Mouse (Mus musculus) megakaryocyte, adult 5-6 weeks (primary cell): ENCODE data around the gene Sec61a1. TPM values are rescaled to one million over a fixed set of nuclear protein-coding genes. Genes with fewer than 3 reads are reported as not detected.
A peak's percentile ranks its signal among the peaks of the same experiment; 100 is the strongest.

Source experiments
- ATAC-seq: 2 replicates; pipeline ENCODE4 v1.8.0; 2016; ENCODE audit warnings: mild to moderate bottlenecking, inconsistent platforms; ENCODE audit not compliant: poor library complexity, severe bottlenecking
- total RNA-seq, 2 experiments: library from RNA; stranded (forward) in 1 of 2; stranded (reverse) in 1 of 2; fragments of 153-499, 151-499 nt in 1 of 2; fragments of 221-1000, 200-1000 nt in 1 of 2; gene quantifications; 2 replicates each; pipeline versions ENCODE4 v1.2.3 to v1.2.4; 2015 to 2017

The Sec61a1 gene
- total RNA-seq, 2 experiments from 2014 or later: 93.5 to 127 TPM

DNA sequence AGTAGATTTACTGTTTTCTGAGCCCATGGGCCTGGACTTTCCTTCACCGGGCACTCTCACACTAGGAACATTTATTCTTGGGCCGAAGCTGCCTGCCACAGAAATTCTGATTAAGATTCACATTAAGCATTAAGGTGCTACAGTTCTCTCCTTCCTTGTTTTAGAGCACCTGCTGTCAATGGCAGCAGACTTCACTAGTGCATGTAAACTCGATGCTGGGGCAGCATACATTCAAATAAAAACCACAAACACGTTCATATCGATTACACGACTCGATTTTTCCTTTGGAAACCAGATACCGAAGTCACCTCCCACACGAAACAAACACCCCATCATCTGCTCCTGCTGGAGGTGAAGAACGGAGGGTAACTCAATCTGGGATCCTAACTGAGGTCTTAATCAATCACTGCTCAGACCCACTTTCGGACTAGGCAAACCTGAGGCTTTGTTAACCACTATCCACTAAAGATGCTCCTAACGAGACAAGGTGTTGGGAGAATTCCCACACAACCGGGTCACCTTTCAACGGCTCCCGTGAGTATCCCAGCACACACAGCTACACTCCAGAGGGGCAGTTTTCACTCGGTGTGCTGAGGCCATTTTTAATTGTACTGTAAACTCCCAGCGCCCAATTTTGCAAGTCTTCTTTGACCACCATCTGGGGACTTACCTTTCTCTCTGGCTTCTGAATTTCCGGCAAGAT lies 853 bp downstream of the Sec61a1 start:
- ATAC-seq: no peak

DNA sequence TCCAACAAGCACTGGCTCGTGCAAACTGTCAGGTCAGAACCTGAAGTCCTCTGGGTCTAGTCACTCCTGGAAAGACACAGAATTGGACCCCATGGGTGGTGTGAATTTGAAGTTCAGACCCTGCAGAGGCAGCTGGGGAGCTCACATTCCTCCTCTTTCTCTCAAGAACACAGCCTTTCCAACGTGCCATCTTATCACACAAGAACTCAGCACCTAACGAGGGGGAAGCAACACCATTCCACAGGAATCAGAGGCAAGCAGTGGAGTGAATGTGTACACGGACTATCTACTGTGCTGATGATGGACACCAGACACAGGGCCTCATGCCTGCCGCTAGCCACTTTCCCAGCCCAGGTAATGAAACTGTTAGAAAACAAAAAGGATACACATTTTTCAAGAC lies 2.0 kb downstream of the Sec61a1 start:
- no peak for ATAC-seq

DNA sequence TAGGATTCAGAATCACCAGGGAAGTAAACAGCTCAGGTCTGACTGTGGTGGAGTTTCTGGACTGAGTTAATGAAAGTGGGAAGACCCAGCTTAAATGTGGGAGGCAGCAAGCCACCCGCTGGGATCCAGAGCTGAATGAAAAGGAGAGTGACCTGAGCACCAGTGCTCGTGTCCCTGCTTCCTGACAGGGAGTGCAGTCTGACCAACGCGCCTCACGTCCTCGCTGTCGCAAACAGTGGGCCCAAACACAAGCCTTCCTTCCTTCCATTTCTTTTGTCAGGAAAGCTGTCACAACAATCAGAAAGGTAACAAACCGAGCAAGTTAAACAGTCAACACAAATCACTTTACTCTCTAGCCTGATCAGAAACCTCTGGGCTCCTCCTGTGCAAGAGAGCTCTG lies 2.7 kb downstream of the Sec61a1 start:
- no peak for ATAC-seq

- ATAC-seq: no peak
Observed at GRCm38 (mm10) chr6:88514546-88514945, 4.2 kb downstream of the Sec61a1 start.

DNA sequence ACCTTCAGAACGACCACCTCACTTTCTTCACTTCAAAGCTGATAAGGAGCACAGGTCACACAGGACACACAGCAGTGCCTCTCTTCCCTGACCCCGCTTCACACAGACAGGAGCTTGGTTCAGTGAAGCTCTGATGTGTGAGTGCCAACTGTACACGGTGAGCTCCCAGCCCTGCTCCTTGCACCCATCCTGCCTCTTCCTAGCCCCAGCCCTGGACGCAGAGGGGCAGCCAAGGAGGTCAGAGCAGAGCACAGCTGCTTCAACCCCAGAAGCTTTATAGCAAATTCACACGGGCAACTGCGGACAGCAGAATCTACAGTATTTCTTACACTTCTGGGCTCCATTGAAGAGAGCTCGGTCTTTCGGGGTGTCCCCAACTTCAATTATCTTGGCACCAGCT lies 4.7 kb downstream of the Sec61a1 start:
- ATAC-seq: no peak

DNA sequence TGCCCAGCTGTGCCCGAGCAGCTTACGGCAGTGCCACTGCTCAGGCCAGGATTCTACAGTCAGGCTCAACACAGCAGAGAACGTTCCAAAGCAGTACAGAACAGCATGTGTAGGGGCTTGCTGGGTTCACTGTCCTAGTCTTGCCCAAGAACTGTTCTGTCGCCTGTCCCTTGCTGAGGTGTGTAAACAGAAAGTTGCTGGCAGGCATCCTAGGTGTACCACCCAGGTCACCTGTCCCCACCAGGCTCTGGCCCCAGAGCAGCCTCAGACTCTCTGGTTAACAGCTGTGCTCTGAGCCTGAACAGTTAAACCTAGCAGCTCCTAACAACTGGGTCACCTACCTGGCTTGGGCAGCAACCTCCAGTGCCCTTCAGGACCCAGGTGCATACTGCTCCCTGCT lies 15.7 kb downstream of the Sec61a1 start:
- ATAC-seq: no peak

- no peak for ATAC-seq
Observed at GRCm38 (mm10) chr6:88502030-88502970, 16.4 kb downstream of the Sec61a1 start.

DNA sequence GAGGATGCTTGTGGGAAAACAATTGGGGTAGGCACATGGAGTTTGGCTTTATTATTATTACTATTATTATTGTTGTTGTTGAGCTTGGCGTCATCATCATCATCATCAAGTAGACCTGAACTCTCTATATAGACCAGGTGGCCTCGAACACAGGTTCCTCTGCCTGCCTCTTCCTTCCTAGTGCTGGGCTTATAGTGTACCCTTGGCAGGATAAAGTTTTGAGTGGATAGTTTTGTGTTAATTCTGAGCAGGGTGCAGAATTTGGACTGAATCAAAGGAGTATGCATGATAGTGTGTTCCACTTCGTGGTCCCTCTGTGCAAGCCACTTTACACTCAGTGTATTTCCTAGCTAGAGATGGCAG lies 18.3 kb downstream of the Sec61a1 start:
- no peak for ATAC-seq

GRCm38 (mm10) chr6:88499481-88500404 lies 19.0 kb downstream of the Sec61a1 start:
- peak; percentile 38 for ATAC-seq

DNA sequence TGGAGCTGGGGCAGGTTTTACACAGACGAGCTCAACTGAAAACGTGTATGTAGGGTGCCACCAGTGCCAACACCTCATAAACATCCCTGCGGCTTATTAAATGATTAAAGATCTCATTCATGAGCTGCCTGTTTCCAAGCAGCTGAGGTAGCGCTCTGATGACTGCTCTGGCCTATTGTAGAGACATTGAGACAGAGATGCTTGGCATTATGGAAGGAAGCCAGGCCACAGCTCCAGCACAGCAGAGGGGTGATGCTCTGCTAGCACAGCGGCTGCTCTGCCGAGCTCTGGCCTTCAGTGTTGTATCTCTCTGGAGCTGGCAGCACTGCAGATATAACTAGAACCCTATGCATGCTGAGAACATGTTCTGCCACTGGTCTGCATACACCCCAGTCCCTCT lies 25.0 kb downstream of the Sec61a1 start:
- ATAC-seq: no peak

DNA sequence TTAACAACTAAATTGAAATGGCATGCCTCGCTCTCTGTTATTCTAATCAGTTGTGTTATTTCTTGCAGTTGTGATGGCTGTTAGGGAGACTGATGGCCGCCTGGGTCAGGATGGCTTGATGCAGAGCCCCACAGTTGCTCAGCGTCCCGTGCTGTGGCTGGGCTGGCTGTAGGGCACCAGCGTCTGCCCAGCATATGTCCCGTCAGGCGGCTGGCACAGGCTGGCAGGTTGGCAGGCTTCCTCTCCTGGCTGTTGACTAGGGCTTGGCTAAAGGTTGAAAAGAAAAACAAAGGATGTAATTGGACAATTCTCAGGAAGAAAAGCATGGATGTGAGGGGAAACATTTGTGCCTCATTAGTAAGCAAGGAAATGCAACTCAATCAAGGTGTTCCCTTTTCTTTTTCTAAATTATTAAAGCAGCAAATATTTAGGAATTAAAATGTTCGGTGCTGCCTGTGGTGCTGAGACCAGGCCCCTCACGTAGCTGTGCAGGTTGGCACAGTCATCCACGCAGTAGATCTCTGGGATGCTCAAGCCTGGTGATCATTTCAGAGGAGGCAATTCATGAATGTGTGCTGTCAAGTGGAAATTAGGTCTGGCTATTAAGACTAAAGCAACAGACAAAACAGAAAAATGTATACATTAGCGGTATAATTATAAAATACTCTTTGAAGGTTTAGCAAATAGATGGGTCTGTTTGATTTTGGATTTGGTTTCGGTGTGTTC lies 27.9 kb downstream of the Sec61a1 start:
- no peak for ATAC-seq

DNA sequence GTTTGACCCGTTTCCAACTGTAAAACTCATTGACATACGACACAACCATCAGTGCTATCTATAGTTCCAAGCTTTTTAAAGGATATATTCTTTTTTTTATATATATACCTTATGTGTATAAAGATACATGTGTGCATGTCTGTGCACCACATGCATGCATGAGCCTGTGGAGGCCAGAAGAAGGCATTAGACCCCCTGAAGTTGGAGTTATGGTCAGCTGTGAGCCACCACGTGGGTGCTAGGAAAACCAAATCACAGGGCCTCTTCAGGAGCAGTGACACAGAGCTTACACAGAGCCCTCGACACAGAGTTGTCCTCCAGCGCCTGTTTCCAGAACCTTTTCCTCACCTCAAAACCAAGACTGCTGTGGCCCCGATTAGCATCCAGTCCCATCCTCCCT lies 28.9 kb downstream of the Sec61a1 start:
- ATAC-seq: no peak

DNA sequence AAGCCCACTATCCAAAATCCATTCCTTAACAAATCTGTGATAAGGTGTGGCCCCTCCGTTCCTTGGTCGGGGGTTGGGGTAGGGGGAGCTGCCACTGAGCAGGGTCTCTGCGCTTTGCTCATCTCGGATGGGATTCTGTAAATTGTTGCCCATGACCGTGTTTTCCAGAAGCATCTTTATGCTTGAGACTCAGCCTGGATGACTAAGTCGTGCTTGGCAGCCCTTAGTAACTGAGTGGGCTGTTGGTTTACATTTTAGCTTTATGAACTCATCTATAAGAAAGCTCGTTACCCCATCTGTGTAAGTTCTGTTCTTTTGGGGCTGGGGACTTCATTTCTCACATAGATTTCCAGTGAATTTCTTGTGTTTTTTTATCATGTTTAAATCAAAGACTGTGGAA lies 29.7 kb downstream of the Sec61a1 start:
- no peak for ATAC-seq

DNA sequence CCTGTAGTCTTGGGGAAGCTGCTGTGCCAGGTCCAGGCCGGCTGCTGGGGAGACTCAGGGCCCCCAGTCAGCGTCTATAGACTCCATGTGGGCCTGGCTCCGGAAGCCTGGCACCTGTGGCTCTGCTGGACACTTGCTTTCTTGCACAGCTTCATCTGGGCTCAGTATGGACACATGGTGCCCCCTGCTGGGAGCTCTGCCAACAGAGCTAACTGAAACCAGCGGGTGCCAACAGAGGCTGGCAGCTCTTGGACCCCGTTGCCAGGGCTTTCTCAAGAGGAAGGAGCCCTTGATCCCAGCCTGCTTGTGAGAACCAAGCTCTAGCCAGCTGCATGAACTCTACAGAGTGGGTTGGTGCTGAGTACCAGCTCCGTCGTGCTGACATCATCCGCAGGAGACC lies 31.8 kb downstream of the Sec61a1 start:
- peak; percentile 69 for ATAC-seq

DNA sequence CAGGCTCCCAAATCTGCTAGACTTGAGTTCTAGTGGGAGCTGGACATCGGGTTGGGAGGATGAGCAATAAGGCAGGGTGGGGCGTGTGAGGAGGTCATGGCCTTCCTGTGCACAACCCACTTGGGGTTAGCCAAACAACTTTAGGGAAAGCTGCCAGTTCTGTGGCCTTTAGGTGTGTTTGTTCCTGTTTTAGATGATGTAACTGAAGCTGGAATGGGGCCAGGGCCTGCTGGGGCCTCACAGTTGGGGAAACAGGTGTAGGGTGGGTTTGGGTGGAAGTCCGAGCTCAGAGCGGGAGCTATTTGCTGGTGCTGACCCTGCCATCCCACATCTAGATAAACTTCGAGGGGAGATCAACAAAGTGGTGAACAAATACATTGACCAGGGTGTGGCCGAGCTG lies 33.3 kb downstream of the Sec61a1 start:
- peak; percentile 33 for ATAC-seq

DNA sequence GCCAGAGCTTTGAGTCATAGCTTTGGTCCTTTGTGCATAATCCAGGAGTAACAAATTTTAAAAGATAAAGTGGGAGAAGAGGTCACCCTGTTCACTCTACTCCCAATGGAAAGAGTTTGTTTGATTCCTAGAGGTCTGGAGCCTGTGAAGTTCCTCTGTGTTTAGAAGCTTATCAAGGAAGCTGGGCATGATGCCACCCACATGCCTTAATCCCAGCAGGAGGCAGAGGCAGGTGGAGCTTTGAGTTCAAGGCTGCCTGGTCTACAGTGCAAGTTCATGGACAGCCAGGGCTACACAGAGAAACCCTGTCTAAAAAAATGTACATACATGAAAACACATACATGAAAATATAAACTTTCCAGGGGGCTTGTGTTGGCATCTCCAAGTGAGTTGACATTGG lies 34.8 kb downstream of the Sec61a1 start:
- ATAC-seq: no peak

DNA sequence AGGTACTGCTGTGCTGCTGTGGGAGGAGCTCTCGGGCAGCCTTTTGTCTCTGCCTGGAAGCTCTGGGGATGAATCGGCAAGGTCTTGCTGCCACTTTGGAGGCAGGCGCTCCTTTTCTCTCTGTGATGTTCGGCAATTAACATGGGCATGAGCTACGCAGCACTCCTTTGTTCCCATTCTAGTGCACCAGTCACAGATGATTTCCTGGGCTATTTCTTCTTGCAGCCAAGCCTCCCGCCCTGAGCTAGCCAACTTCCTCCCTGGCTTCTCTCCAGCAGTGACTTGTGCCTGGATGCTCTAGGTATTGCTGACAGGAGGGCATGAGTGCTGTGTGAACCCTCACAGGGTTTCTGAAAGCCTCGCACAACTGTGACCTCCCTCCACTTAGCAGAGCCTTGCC lies 35.6 kb downstream of the Sec61a1 start:
- no peak for ATAC-seq

DNA sequence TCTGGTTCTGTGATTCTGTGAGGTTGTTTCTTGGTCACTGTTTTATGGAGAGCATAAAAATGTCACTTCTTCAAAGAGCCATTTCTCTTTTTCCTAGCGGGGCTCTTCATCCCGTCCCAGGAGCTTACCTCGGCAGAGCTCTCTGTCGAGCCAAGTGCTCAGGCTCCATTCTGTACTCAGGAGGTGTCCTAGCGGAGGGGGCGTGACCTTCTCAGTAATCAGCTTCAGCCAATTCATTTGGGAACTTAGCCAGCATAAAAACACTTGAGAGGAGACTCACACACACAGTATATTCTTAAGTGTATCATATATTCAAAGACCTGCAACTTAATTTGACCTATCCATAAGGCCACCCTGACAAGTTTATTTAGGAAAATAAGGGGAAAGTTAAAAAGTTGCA lies 38.3 kb downstream of the Sec61a1 start:
- ATAC-seq: no peak

DNA sequence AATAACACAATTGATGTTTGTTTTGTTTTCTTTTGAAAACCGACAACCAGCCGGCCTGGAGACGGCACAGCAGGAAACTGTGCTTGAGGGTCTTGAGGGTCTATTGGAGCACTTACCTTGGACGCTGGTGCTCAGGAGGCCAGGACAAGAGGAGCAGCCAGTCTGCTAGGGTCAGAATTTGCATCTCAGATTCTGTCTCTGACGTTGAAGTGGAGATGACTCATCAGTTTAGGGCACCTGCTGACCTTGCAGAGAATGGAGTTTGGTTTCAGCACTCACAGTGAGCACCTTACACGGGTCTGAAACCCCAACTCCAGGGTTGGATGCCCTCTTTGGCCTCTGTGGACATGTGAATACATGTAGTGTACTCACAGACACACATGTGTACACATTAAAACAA lies 48.8 kb downstream of the Sec61a1 start:
- no peak for ATAC-seq

- peak; percentile 100 for ATAC-seq
Observed at GRCm38 (mm10) chr6:88465181-88465920, 53.4 kb downstream of the Sec61a1 start, which contains the start of gene Ruvbl1. Gene Ruvbl1, plus strand, starts transcription at chr6:88465409.
